Mouse (Mus musculus) stomach, embryonic 15.5 days (tissue): ENCODE data around the gene Mpi. TPM values are rescaled to one million over a fixed set of nuclear protein-coding genes. Genes with fewer than 3 reads are reported as not detected.
A peak's percentile ranks its signal among the peaks of the same experiment; 100 is the strongest.

ENCODE experiments used
- ATAC-seq: fragments of 200-750 bp; cut with Nextera tagmentation; 2 replicates; pipeline ENCODE4 v1.8.0; 2017; ENCODE audit warnings: low read depth, moderate number of reproducible peaks, moderate TSS enrichment; ENCODE audit not compliant: insufficient read depth, low FRiP score
- H3K27ac ChIP-seq: fragments of 300-500 bp; sonication (generic); 2 replicates; pipeline ENCODE4 v1.5.1; 2015; ENCODE audit warnings: mild to moderate bottlenecking, inconsistent platforms
- H3K27me3 ChIP-seq: fragments of 300-500 bp; sonication (generic); replicated peaks from 2 replicates; pipeline ENCODE4 v1.6.1; 2015; ENCODE audit warnings: inconsistent platforms
- H3K36me3 ChIP-seq: fragments of 300-500 bp; sonication (generic); 2 replicates; pipeline ENCODE4 v1.6.1; 2015; ENCODE audit warnings: inconsistent platforms
- H3K4me1 ChIP-seq: fragments of 300-500 bp; sonication (generic); 2 replicates; pipeline ENCODE4 v1.6.1; 2015; ENCODE audit warnings: inconsistent platforms
- H3K4me2 ChIP-seq: fragments of 300-500 bp; sonication (generic); 2 replicates; pipeline ENCODE4 v1.6.1; 2015; ENCODE audit warnings: mild to moderate bottlenecking, inconsistent platforms
- H3K4me3 ChIP-seq: fragments of 300-500 bp; sonication (generic); replicated peaks from 2 replicates; pipeline ENCODE4 v1.5.1; 2015; ENCODE audit warnings: inconsistent platforms
- H3K9ac ChIP-seq: fragments of 300-500 bp; sonication (generic); 2 replicates; pipeline ENCODE4 v1.6.1; 2015; ENCODE audit warnings: inconsistent platforms
- H3K9me3 ChIP-seq: fragments of 300-500 bp; sonication (generic); 2 replicates; pipeline ENCODE4 v1.6.1; 2016; ENCODE audit warnings: inconsistent platforms
- WGBS: fragments of 180-500 bp; shearing (Covaris S2); methylation state at CpG from one replicate; pipeline ENCODE4 v1.1.7; 2015; 5-methylcytosine and 5-hydroxymethylcytosine counted together
- polyA plus RNA-seq: library from polyadenylated mRNA; unstranded; fragments of >200 nt; fragmentation: Nextera tagmentation; extraction: Ambion mirVana; gene quantifications from 2 replicates; pipeline ENCODE4 v1.2.1, GENCODE M21; 2015

The Mpi gene
- polyA plus RNA-seq, 1 experiment from 2014 or later = 38.9 TPM

DNA sequence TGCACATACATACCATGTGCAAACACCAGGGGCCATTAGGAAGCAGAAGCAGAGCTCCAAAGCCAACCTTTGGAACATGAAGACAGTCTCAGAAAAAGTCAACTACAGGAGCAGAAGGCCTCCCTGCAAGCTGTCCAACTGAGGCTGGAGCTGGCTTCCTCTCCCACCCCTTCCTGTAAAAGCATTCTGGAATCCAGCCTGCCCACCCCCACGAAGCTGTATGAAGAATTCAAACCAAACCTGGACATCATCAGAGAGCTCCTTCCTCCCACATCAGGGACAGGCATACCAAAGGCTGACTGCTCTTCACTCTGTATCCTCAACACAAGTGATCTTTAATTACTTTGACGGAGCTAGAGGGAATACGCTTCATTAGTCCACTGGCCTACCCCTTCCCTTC is 8.6 kb downstream of the Mpi start:
- Histone ChIP-seq H3K4me3 (no peak overlapping the region), H3K9me3 (no peaks in the 10 kb centered on the region), H3K4me1 (0 out of 2 replicates have a peak, but pooled peaks cover 2% of the 10 kb centered on the region), H3K9ac (no peak overlapping the region), H3K27ac (no peak overlapping the region), H3K36me3 (peaks cover 37% of the 10 kb centered on the region), H3K4me2 (no peak overlapping the region), H3K27me3 (no peaks in the 10 kb centered on the region)
- ATAC-seq = no peak
- WGBS = 85% methylated on average over 3 of the region's 3 CpGs

DNA sequence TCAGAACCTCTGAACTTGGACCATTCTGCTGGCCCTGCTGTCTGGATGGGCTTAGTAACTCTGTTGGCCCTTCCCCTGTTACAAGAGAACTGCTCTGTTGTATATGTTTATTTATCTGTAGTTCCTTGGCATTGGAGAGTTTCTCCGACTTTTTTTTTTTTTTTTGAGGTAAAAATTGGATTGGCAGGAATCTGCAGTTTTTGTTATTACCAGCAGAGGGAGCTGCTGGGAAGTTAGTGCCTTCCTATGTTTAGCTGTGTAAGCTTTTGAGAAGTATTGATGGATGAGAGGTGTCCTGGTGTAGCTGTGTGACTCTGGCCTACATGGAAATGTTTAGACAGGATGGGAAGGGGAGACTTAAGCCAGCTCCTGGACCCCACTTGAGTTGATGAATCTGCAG is 11.3 kb downstream of the Mpi start:
- H3K27me3 ChIP-seq = no peaks in the 10 kb centered on the region
- H3K9me3 ChIP-seq = no peaks in the 10 kb centered on the region
- H3K4me2 ChIP-seq = no peak overlapping the region
- no peak overlapping the region for H3K4me3 ChIP-seq
- H3K36me3 ChIP-seq = peaks cover 38% of the 10 kb centered on the region
- WGBS = 6% methylated on average over 1 of the region's 1 CpGs
- H3K4me1 ChIP-seq = peaks cover 9% of the 10 kb centered on the region
- no peak overlapping the region for H3K9ac ChIP-seq
- no peak for ATAC-seq
- no peak overlapping the region for H3K27ac ChIP-seq

GRCm38 (mm10) chr9:57539550-57539949 is 13.0 kb downstream of the Mpi start:
- WGBS = 85% methylated on average over 2 of the region's 2 CpGs
- no peak for ATAC-seq
- Histone ChIP-seq H3K36me3 (peaks cover 33% of the 10 kb centered on the region), H3K27me3 (no peaks in the 10 kb centered on the region), H3K27ac (no peak overlapping the region), H3K4me1 (peaks cover 9% of the 10 kb centered on the region), H3K9me3 (no peaks in the 10 kb centered on the region), H3K4me3 (no peak overlapping the region), H3K4me2 (no peak overlapping the region), H3K9ac (no peak overlapping the region)

DNA sequence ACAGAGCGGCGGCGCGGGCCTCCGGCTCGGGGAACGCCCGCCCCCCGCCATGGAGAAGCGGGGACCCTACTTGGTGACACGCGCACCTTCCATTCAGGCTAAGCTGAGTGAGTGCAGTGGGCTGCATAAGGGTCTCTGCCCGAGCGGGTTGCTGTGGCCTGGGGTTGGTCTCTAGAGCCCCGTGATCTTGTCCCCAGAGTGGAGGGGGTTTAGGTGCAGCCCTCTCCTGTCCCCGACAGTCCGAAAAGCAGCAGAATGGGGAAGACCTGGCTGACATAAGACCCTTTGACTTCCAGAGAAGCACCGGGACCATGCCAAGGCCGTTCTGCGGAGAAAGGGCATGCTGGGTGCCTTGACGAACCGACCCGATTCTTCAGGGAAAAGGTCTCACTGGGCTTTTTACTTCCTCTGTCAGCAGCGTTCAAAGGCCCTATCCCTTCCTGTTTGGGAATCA is 14.8 kb downstream of the Mpi start:
- 0% methylated on average over 17 of the region's 24 CpGs for WGBS
- no peak; the same call in 1 of the 2 replicates for ATAC-seq
- peak overlapping the region; percentile 68 for H3K4me2 ChIP-seq

DNA sequence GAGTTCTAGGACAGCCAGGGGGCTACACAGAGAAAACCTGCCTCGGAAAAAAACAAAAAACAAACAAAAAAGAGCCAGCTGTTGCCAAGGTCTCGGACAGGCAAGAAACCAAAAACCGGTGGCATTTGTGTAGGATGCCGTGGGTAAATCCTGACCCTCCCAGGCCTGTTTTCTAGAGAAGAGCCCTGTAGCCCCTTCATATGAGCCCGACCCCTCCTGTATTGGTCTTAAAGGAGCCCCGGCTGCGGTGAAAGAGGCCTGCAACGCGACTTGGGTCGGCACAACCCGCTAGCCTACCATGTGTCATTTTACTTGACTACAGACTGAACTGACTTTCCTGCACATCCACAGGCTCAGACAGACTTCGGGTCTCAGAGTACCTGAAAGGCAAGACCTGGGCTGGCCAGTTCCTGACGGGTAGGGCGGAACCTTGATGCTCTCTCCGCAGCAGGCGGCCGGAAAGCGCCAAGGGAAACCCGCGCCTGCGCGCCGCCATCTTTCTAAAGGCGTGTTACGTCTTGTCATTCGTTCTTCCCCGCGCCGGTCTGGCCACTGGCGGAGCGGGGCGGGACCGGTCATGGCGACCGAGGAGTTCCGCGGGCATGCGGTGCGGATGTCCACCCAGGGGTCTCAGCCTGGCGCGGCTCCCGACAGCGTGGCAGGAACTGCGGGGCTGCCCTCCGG is 15.4 kb downstream of the Mpi start, which contains the start of gene Fam219b:
Fam219b (plus strand) TSS at position 485 of the 684 bp plus-strand sequence.
- Histone ChIP-seq H3K9me3 (no peaks in the 10 kb centered on the region), H3K36me3 (peaks cover 22% of the 10 kb centered on the region; the same call in 1 of the 2 replicates), H3K4me3 (peak within 1 kb of the TSS; percentile 89), H3K4me1 (peaks cover 9% of the 10 kb centered on the region), H3K27ac (peak within 1 kb of the TSS; percentile 86), H3K27me3 (no peaks in the 10 kb centered on the region), H3K4me2 (peak within 1 kb of the TSS; percentile 68), H3K9ac (peak within 1 kb of the TSS; percentile 87)
- ATAC-seq = peak; percentile 92
- 2% methylated on average over 32 of the region's 45 CpGs for WGBS

More for the DNA sequence above, 14.8 kb downstream of the Mpi start:
- Histone ChIP-seq H3K4me1 (peaks cover 9% of the 10 kb centered on the region), H3K9ac (peak overlapping the region; percentile 87), H3K27ac (peak overlapping the region; percentile 86), H3K27me3 (no peaks in the 10 kb centered on the region), H3K4me3 (peak overlapping the region; percentile 89), H3K36me3 (peaks cover 22% of the 10 kb centered on the region; the same call in 1 of the 2 replicates), H3K9me3 (no peaks in the 10 kb centered on the region)

- no peak overlapping the region for H3K9ac ChIP-seq
- no peaks in the 10 kb centered on the region for H3K9me3 ChIP-seq
- peak overlapping the region; percentile 89; the same call in 1 of the 2 replicates for H3K4me3 ChIP-seq
- 88% methylated on average over 5 of the region's 5 CpGs for WGBS
- no peak for ATAC-seq
- no peak overlapping the region; the same call in 1 of the 2 replicates for H3K4me2 ChIP-seq
- H3K4me1 ChIP-seq = peaks cover 9% of the 10 kb centered on the region
- H3K27me3 ChIP-seq = no peaks in the 10 kb centered on the region
- H3K27ac ChIP-seq = no peak overlapping the region
- H3K36me3 ChIP-seq = peaks cover 22% of the 10 kb centered on the region; the same call in 1 of the 2 replicates
Measured at GRCm38 (mm10) chr9:57536362-57536761, 16.2 kb downstream of the Mpi start.

GRCm38 (mm10) chr9:57531946-57532345 is 20.6 kb downstream of the Mpi start:
- no peak overlapping the region for H3K9ac ChIP-seq
- H3K9me3 ChIP-seq = no peaks in the 10 kb centered on the region
- WGBS = 77% methylated on average over 1 of the region's 1 CpGs
- H3K4me1 ChIP-seq = no peaks in the 10 kb centered on the region
- H3K36me3 ChIP-seq = peaks cover 16% of the 10 kb centered on the region; the same call in 1 of the 2 replicates
- no peak overlapping the region for H3K4me3 ChIP-seq
- ATAC-seq = no peak
- H3K27me3 ChIP-seq = no peaks in the 10 kb centered on the region
- H3K4me2 ChIP-seq = no peak overlapping the region
- no peak overlapping the region for H3K27ac ChIP-seq

DNA sequence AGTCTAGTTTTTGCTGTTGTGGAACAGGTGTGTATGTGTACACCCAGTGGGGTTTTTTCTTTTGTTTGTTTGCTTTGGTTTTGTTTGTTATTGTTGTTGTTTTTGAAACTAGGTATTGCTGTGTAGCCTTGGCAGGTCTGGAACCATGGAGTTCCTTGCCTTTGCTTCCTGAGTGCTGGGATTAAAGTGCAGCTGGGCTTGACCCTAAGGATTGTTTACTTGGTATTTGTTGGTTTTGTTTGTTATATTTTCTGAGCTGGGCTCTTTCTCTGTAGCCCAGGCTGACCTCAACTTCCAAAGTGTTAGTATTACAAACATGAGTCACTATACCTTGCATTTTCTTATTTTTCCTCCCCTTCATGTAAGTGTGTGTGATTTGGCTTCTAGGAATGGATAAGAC is 26.1 kb downstream of the Mpi start:
- H3K36me3 ChIP-seq = peaks cover 5% of the 10 kb centered on the region; the same call in 1 of the 2 replicates
- H3K4me2 ChIP-seq = no peak overlapping the region
- no peak overlapping the region for H3K27ac ChIP-seq
- H3K9ac ChIP-seq = no peak overlapping the region
- no peaks in the 10 kb centered on the region for H3K9me3 ChIP-seq
- no peak for ATAC-seq
- no peak overlapping the region for H3K4me3 ChIP-seq
- peaks cover 15% of the 10 kb centered on the region for H3K4me1 ChIP-seq
- H3K27me3 ChIP-seq = no peaks in the 10 kb centered on the region

DNA sequence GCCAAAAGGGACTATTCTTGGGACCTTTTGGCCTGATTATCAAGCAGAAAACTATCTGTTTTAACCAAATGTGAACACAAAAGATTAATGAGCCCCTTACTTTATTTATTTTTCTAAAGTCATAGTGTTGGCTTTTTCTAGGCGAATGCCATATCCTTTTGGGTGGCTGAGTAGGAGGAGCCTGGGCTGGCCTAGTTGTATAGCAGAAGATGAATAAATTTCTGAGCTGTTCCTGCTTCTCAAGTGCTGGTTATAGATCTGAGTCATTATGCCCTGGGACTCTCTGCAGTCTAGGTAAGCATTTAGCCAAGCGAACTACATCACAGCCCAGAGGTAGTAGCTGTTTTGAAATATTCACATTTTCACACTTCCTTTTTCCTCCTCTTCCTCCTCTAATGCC is 27.0 kb downstream of the Mpi start:
- Histone ChIP-seq H3K4me3 (no peak overlapping the region), H3K27me3 (no peaks in the 10 kb centered on the region), H3K4me2 (no peak overlapping the region), H3K27ac (no peak overlapping the region), H3K36me3 (peaks cover 5% of the 10 kb centered on the region; the same call in 1 of the 2 replicates), H3K9ac (no peak overlapping the region), H3K9me3 (no peaks in the 10 kb centered on the region), H3K4me1 (peaks cover 15% of the 10 kb centered on the region)
- WGBS = 56% methylated on average over 2 of the region's 2 CpGs
- ATAC-seq = no peak

DNA sequence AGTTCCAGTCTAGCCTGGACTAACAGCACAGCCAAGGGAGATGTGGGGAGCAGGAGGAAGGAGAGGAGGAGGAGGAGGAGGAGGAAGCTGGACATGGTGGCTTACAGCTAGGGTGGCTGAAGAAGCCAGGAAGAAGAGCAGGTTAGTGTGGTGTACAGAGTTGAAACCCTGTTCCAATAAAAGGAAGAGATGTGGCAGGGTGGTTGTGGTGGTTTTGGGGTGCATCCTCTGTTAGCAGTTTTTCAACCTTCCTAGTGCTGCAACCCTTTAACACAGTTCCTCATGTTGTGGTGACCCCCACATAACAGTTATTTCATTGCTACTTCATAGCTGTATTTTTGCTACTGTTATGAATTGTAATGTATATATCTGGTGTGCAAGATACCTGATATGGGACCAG is 28.1 kb downstream of the Mpi start:
- H3K27me3 ChIP-seq = no peaks in the 10 kb centered on the region
- no peak overlapping the region for H3K27ac ChIP-seq
- no peak overlapping the region for H3K4me3 ChIP-seq
- no peak overlapping the region for H3K9ac ChIP-seq
- ATAC-seq = no peak
- no peak overlapping the region for H3K4me2 ChIP-seq
- H3K4me1 ChIP-seq = peaks cover 15% of the 10 kb centered on the region
- peaks cover 3% of the 10 kb centered on the region; the same call in 1 of the 2 replicates for H3K36me3 ChIP-seq
- no peaks in the 10 kb centered on the region for H3K9me3 ChIP-seq

GRCm38 (mm10) chr9:57523754-57524153 is 28.8 kb downstream of the Mpi start:
- no peaks in the 10 kb centered on the region for H3K27me3 ChIP-seq
- no peak for ATAC-seq
- H3K4me3 ChIP-seq = no peak overlapping the region
- 76% methylated on average over 1 of the region's 1 CpGs for WGBS
- H3K4me2 ChIP-seq = no peak overlapping the region
- no peaks in the 10 kb centered on the region for H3K9me3 ChIP-seq
- H3K4me1 ChIP-seq = peaks cover 15% of the 10 kb centered on the region
- no peaks in the 10 kb centered on the region for H3K36me3 ChIP-seq
- no peak overlapping the region for H3K27ac ChIP-seq
- H3K9ac ChIP-seq = no peak overlapping the region

DNA sequence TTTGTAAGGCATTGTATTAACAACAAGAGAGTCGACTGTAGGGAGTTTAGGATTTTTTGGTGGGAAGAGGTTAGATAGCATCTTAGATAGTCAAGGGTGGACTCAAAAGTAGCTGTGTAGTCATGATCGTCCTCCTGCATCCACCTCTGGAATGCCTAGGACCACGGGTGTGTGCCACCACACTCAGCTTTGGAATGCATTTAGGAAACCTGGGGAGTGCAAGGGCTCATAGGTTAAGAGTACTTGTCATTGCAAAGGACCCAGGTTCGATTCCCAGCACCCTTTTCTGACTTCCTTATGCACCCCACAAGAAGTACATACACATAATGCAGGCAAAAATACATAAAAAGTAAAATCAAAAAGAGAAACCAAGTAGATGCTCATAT is 29.7 kb downstream of the Mpi start:
- H3K27ac ChIP-seq = no peak overlapping the region
- no peak for ATAC-seq
- WGBS = 73% methylated on average over 4 of the region's 4 CpGs
- peak overlapping the region; percentile 61 for H3K4me2 ChIP-seq
- H3K4me3 ChIP-seq = peak overlapping the region; percentile 95; the same call in 1 of the 2 replicates
- no peaks in the 10 kb centered on the region for H3K27me3 ChIP-seq
- no peak overlapping the region for H3K9ac ChIP-seq
- no peaks in the 10 kb centered on the region for H3K9me3 ChIP-seq
- H3K4me1 ChIP-seq = peaks cover 15% of the 10 kb centered on the region
- no peaks in the 10 kb centered on the region for H3K36me3 ChIP-seq
